Mouse (Mus musculus) intestine, postnatal 0 days (tissue): ENCODE measurements around the gene Cdk2ap2. TPM values are rescaled to one million over a fixed set of nuclear protein-coding genes. Genes with fewer than 3 reads are reported as not detected.
A peak's percentile ranks its signal among the peaks of the same experiment; 100 is the strongest.

Source experiments
- ATAC-seq: fragments of 200-750 bp; cut with Nextera tagmentation; 2 replicates; pipeline ENCODE4 v1.8.0; 2017; ENCODE audit warnings: mild to moderate bottlenecking, moderate TSS enrichment, moderate library complexity
- H3K27ac ChIP-seq: fragments of 300-500 bp; sonication (generic); 2 replicates; pipeline ENCODE4 v1.5.1; 2014; ENCODE audit warnings: mild to moderate bottlenecking, low read depth, low read length, moderate library complexity
- H3K27me3 ChIP-seq: fragments of 300-500 bp; sonication (generic); replicated peaks from 2 replicates; pipeline ENCODE4 v1.6.1; 2014; ENCODE audit warnings: low read length, mixed read lengths; ENCODE audit not compliant: control insufficient read depth, insufficient read depth
- H3K36me3 ChIP-seq: fragments of 300-500 bp; sonication (generic); 2 replicates; pipeline ENCODE4 v1.6.1; 2014; ENCODE audit warnings: mild to moderate bottlenecking, moderate library complexity; ENCODE audit not compliant: control insufficient read depth, insufficient read depth
- H3K4me1 ChIP-seq: fragments of 300-500 bp; sonication (generic); replicated peaks from 2 replicates; pipeline ENCODE4 v1.6.1; 2014; ENCODE audit warnings: antibody characterized with exemption, low read length, mixed read lengths; ENCODE audit not compliant: control insufficient read depth, insufficient read depth
- H3K4me2 ChIP-seq: fragments of 300-500 bp; sonication (generic); replicated peaks from 2 replicates; pipeline ENCODE4 v1.6.1; 2014; ENCODE audit warnings: low read depth, mild to moderate bottlenecking, moderate library complexity
- H3K4me3 ChIP-seq: fragments of 300-500 bp; sonication (generic); 2 replicates; pipeline ENCODE4 v1.5.1; 2014; ENCODE audit warnings: low read depth, low read length
- H3K9ac ChIP-seq: fragments of 300-500 bp; sonication (generic); 2 replicates; pipeline ENCODE4 v1.6.1; 2014; ENCODE audit warnings: mild to moderate bottlenecking, low read depth, low read length
- H3K9me3 ChIP-seq: fragments of 300-500 bp; sonication (generic); 2 replicates; pipeline ENCODE4 v1.6.1; 2016; ENCODE audit warnings: mixed run types; ENCODE audit not compliant: control insufficient read depth
- CTCF ChIP-seq: sonication (generic); IDR thresholded peaks from 2 replicates; pipeline ENCODE4 v1.5.1; 2016; ENCODE audit warnings: low read depth, mild to moderate bottlenecking, control low read depth, antibody characterized with exemption, moderate library complexity
- WGBS: fragments of 180-500 bp; shearing (Covaris S2); extraction: QIAGEN DNeasy Blood & Tissue Kit; methylation state at CpG from one replicate; pipeline ENCODE4 v1.1.7; 2014; 5-methylcytosine and 5-hydroxymethylcytosine counted together
- polyA plus RNA-seq: library from polyadenylated mRNA; unstranded; fragments of >200 nt; fragmentation: Nextera tagmentation; extraction: Ambion mirVana; gene quantifications from 2 replicates; pipeline ENCODE4 v1.2.1, GENCODE M21; 2015

Cdk2ap2 gene
- polyA plus RNA-seq, 1 experiment from 2014 or later = 108 TPM

DNA sequence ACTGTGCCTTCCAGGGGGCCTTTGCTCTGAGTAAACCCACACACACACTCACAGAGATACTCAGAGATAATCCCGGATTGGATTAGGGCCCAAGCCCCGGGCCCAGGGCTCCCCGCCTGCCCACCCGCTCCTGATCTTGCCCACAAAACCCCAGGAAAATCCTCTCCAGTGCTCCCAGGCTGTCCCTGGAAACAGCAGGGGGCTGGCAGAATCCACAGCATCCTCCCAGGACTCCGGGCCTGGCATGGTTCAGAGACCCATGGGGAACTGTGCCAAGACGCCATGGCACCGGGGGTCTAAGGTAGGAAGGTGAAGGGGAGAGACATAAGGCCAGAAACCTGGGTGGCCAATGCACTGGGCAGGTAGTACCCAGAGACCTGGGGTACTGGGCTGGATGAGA, 13.7 kb upstream of the Cdk2ap2 start:
- Histone ChIP-seq H3K9ac (no peak overlapping the region), H3K9me3 (no peaks in the 10 kb centered on the region), H3K27ac (no peak overlapping the region), H3K4me2 (no peak overlapping the region), H3K36me3 (no peaks in the 10 kb centered on the region), H3K27me3 (no peaks in the 10 kb centered on the region), H3K4me1 (no peaks in the 10 kb centered on the region), H3K4me3 (no peak overlapping the region)
- no peak for ATAC-seq
- no peak for TF ChIP-seq CTCF
- 80% methylated on average over 7 of the region's 7 CpGs for WGBS

GRCm38 (mm10) chr19:4083826-4084225, 13.2 kb upstream of the Cdk2ap2 start:
- no peak for ATAC-seq
- WGBS = 40% methylated on average over 8 of the region's 8 CpGs
- no peaks in the 10 kb centered on the region for H3K36me3 ChIP-seq
- no peak overlapping the region for H3K27ac ChIP-seq
- H3K9ac ChIP-seq = no peak overlapping the region
- H3K4me2 ChIP-seq = no peak overlapping the region
- H3K4me1 ChIP-seq = no peaks in the 10 kb centered on the region
- H3K4me3 ChIP-seq = no peak overlapping the region
- H3K27me3 ChIP-seq = no peaks in the 10 kb centered on the region
- no peaks in the 10 kb centered on the region for H3K9me3 ChIP-seq
- no peak; the same call in 1 of the 2 replicates for TF ChIP-seq CTCF

DNA sequence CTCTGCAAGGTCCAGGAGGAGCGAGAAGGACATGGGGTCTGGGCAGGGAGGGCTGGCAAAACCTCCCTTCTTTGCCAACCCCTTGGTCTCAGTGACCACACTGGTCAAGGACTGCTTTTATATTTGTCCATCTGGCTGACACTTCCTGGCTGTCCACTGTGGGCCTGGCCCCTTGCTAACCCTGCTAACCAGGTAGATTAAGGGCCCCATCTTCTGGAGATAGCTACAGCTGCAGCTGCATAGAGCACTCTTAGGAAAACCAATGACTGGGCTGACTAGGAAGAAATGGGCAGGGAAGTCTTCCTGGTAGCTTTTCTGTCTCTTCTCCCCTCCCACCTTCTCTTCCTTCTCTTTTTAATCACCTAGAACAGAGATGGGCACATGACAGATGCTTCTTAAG, 12.0 kb upstream of the Cdk2ap2 start:
- no peak for ATAC-seq
- H3K4me2 ChIP-seq = no peak overlapping the region
- H3K4me3 ChIP-seq = no peak overlapping the region
- no peak overlapping the region for H3K9ac ChIP-seq
- WGBS = 92% methylated on average over 1 of the region's 1 CpGs
- no peaks in the 10 kb centered on the region for H3K4me1 ChIP-seq
- no peaks in the 10 kb centered on the region for H3K9me3 ChIP-seq
- no peaks in the 10 kb centered on the region for H3K36me3 ChIP-seq
- TF ChIP-seq CTCF = peak; percentile 78
- no peak overlapping the region for H3K27ac ChIP-seq
- no peaks in the 10 kb centered on the region for H3K27me3 ChIP-seq

DNA sequence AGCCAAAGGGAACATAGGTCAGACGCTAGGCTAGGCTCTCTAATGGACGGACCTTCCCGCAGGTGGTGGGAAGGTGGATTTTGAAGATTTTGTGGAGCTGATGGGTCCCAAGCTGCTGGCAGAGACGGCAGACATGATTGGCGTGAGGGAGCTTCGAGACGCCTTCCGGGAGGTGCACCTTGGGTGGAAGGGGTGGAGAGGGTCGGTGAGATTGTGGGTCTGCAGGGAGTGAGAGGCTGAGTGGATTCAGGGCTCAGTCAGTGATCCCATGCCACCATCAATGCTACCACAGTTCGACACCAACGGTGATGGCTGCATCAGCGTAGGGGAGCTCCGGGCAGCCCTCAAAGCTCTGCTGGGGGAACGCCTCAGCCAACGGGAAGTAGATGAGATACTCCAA, 10.8 kb upstream of the Cdk2ap2 start:
- no peaks in the 10 kb centered on the region for H3K36me3 ChIP-seq
- 91% methylated on average over 15 of the region's 15 CpGs for WGBS
- H3K9me3 ChIP-seq = no peaks in the 10 kb centered on the region
- no peak overlapping the region for H3K4me3 ChIP-seq
- H3K4me2 ChIP-seq = no peak overlapping the region
- H3K27ac ChIP-seq = no peak overlapping the region
- H3K4me1 ChIP-seq = no peaks in the 10 kb centered on the region
- no peaks in the 10 kb centered on the region for H3K27me3 ChIP-seq
- H3K9ac ChIP-seq = no peak overlapping the region
- TF ChIP-seq CTCF = no peak
- ATAC-seq = no peak

DNA sequence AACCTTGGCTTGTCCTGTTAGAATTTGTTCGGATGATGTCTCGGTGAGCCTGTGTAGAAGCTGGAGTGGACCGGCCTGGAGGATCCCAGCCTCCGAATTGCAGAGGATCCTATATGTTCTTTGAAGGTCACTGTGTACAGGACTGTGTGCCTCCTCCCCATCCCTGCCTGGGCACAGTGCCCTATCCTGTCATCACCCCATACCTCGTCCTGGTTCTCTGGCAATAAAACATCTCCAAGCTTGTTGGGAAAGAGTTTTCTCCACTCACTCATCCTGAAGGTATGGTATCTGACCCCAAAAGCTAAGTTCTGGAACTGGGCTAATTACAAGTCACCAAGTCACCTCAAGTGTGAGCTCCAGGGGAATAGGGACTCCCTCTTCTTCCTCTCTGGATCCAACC, 9.9 kb upstream of the Cdk2ap2 start:
- no peak for TF ChIP-seq CTCF
- H3K9me3 ChIP-seq = no peaks in the 10 kb centered on the region
- ATAC-seq = no peak

GRCm38 (mm10) chr19:4088146-4088545, 8.8 kb upstream of the Cdk2ap2 start:
- ATAC-seq = no peak
- no peaks in the 10 kb centered on the region for H3K27me3 ChIP-seq
- H3K4me2 ChIP-seq = no peak overlapping the region
- TF ChIP-seq CTCF = no peak
- 35% methylated on average over 5 of the region's 5 CpGs for WGBS
- no peaks in the 10 kb centered on the region for H3K4me1 ChIP-seq
- no peaks in the 10 kb centered on the region for H3K9me3 ChIP-seq
- H3K36me3 ChIP-seq = no peaks in the 10 kb centered on the region
- H3K27ac ChIP-seq = no peak overlapping the region
- no peak overlapping the region for H3K4me3 ChIP-seq
- H3K9ac ChIP-seq = no peak overlapping the region

More for the DNA sequence above, 9.9 kb upstream of the Cdk2ap2 start:
- 89% methylated on average over 5 of the region's 5 CpGs for WGBS
- Histone ChIP-seq H3K27ac (no peak overlapping the region), H3K36me3 (no peaks in the 10 kb centered on the region), H3K4me3 (no peak overlapping the region), H3K4me1 (no peaks in the 10 kb centered on the region), H3K27me3 (no peaks in the 10 kb centered on the region), H3K4me2 (no peak overlapping the region), H3K9ac (no peak overlapping the region)

GRCm38 (mm10) chr19:4089128-4089527, 7.9 kb upstream of the Cdk2ap2 start:
- H3K27me3 ChIP-seq = no peaks in the 10 kb centered on the region
- H3K9me3 ChIP-seq = no peaks in the 10 kb centered on the region
- H3K4me3 ChIP-seq = no peak overlapping the region
- H3K36me3 ChIP-seq = no peaks in the 10 kb centered on the region
- no peak overlapping the region for H3K27ac ChIP-seq
- no peak for TF ChIP-seq CTCF
- H3K9ac ChIP-seq = no peak overlapping the region
- H3K4me2 ChIP-seq = no peak overlapping the region
- WGBS = 78% methylated on average over 6 of the region's 6 CpGs
- no peaks in the 10 kb centered on the region for H3K4me1 ChIP-seq
- ATAC-seq = no peak
